Mouse (Mus musculus) cerebellum, postnatal 25 days (tissue): ENCODE results near the gene Olfr594.
"Not testable (repeated sequence)": the region's sequence is repeated elsewhere in the genome, so short reads cannot be mapped to it uniquely, and the experiment has no call there.

Experiments used
- DNase-seq, 2 experiments: peaks; one replicate each; pipeline ENCODE4 v3.0.0; 2021; ENCODE audit warnings: mixed read lengths in 2 of 2

Gene Olfr594

GRCm38 (mm10) chr7:103216696-103217095, at the start of gene Olfr594:
Gene Olfr594, plus strand, starts transcription at chr7:103216996.
- no peak for DNase-seq

GRCm38 (mm10) chr7:103169697-103170096, 47.1 kb upstream of the Olfr594 start:
- DNase-seq, result peak; percentile 14 to 52

DNA sequence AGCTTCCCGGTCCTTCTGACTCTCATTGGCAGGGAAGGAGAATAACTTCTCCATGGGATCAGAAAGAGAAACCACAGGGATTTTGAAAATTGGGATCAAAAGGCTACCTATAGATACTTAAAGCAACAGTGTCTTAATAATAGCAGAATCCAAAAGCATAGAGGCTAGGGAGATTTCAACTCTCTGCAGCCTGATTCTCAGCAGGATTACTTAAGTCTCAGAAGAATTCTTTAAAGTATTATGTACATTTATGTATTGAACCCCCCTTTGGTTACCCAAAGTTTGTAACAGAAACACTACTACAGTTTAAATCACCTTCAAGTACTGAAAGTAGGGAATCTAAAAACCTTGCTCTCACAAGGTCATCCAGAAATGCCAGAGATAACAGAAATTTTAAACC, 38.6 kb upstream of the Olfr594 start, which contains the start of gene Olfr591:
Olfr591 (minus strand) TSS at position 101 of the 400 bp plus-strand sequence.
- DNase-seq, result no peak

GRCm38 (mm10) chr7:103184503-103184902, 32.3 kb upstream of the Olfr594 start, which contains the start of gene Olfr592:
Gene Olfr592, plus strand, starts transcription at chr7:103184803.
- DNase-seq, result not testable (repeated sequence)

DNA sequence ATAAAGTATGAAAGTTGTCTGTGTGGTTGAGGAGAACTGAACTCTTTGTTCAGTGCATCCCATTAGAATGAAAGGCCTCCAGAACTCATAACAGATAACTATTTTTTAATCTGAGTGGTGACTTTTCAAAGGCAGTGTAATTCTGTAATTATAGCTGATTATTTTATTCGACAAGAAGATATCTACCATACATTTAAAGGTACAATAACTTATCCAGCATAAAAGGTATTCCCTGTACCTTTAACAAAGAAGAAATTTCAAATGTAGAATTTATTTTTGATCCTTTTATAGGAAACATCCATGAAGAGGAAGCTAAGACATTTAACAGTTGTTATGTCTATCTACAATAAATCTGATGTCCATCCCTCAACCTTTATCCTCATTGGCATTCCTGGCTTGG, 5.2 kb upstream of the Olfr594 start, which contains the start of gene Olfr593:
Olfr593 (plus strand) TSS at position 301 of the 400 bp plus-strand sequence.
- no peak for DNase-seq

DNA sequence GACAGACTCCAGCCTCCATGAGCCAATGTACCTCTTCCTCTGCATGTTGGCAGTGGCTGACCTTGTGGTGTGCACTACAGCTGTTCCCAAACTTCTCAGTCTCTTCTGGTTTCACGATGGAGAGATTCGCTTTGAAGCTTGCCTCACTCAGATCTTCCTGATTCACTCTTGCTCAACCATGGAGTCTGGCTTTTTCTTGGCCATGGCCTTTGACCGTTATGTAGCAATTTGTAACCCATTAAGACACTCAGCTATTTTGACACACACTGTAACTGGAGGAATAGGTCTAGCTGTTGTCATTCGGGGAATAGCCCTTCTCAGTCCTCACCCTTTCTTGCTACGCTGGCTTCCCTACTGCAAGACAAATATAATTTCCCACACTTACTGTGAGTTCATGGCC, 4.7 kb upstream of the Olfr594 start:
- DNase-seq, result not testable (repeated sequence)

DNA sequence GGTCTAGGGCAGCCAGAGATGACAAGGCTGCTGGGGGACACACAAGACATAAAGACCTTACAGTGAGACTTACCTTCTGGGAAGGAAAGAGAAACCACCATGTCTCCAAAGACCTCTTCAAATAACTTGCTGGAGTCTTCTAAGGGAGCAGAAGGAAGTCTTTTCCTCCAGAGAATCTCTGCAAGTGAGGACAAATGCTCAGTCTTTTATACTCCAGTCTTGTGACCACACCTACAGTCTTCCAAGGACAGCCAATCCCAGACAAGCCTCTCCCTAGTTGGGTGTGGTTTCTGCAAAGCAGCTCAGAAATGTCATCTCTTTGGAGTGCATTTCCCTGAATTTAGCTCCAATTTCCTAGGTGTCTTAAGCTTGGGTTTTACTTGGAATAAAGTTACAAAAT, 35.6 kb downstream of the Olfr594 start, which contains the start of gene Usp17ld:
Usp17ld (minus strand) TSS at position 101 of the 400 bp plus-strand sequence.
- not testable (repeated sequence) for DNase-seq
